Mouse (Mus musculus) midbrain, embryonic 16.5 days (tissue): Measurements from ENCODE around the gene Gm20388. TPM values are rescaled to one million over a fixed set of nuclear protein-coding genes. Genes with fewer than 3 reads are reported as not detected.

Source experiments
- ATAC-seq: fragments of 200-750 bp; cut with Nextera tagmentation; 2 replicates; pipeline ENCODE4 v1.8.0; 2017; ENCODE audit warnings: moderate TSS enrichment
- H3K27ac ChIP-seq: fragments of 300-500 bp; sonication (generic); 2 replicates; pipeline ENCODE4 v1.5.1; 2014; ENCODE audit warnings: mild to moderate bottlenecking, low read length, mixed read lengths
- H3K27me3 ChIP-seq: fragments of 300-500 bp; sonication (generic); 2 replicates; pipeline ENCODE4 v1.6.1; 2014; ENCODE audit warnings: low read depth, low read length, mixed read lengths; ENCODE audit not compliant: control insufficient read depth, insufficient read depth
- H3K36me3 ChIP-seq: fragments of 300-500 bp; sonication (generic); 2 replicates; pipeline ENCODE4 v1.6.1; 2014; ENCODE audit warnings: mild to moderate bottlenecking, low read length, moderate library complexity, mixed read lengths; ENCODE audit not compliant: control insufficient read depth, insufficient read depth
- H3K4me1 ChIP-seq: fragments of 300-500 bp; sonication (generic); 2 replicates; pipeline ENCODE4 v1.6.1; 2014; ENCODE audit warnings: mild to moderate bottlenecking, low read length, mixed read lengths; ENCODE audit not compliant: control insufficient read depth, insufficient read depth
- H3K4me2 ChIP-seq: fragments of 300-500 bp; sonication (generic); 2 replicates; pipeline ENCODE4 v1.6.1; 2014; ENCODE audit warnings: mild to moderate bottlenecking, low read length, mixed read lengths
- H3K4me3 ChIP-seq: fragments of 300-500 bp; sonication (generic); 2 replicates; pipeline ENCODE4 v1.5.1; 2014; ENCODE audit warnings: low read depth, mild to moderate bottlenecking, low read length, moderate library complexity, mixed read lengths
- H3K9ac ChIP-seq: fragments of 300-500 bp; sonication (generic); 2 replicates; pipeline ENCODE4 v1.6.1; 2014; ENCODE audit warnings: low read depth, low read length, mixed read lengths
- H3K9me3 ChIP-seq: fragments of 300-500 bp; sonication (generic); replicated peaks from 2 replicates; pipeline ENCODE4 v1.6.1; 2014; ENCODE audit warnings: mild to moderate bottlenecking, low read length, mixed read lengths; ENCODE audit not compliant: control insufficient read depth, poor library complexity, severe bottlenecking
- WGBS: fragments of 180-500 bp; shearing (Covaris S2); extraction: QIAGEN DNeasy Blood & Tissue Kit; methylation state at CpG from one replicate; pipeline ENCODE4 v1.1.7; 2014; 5-methylcytosine and 5-hydroxymethylcytosine counted together
- polyA plus RNA-seq: library from polyadenylated mRNA; unstranded; fragments of >200 nt; fragmentation: Nextera tagmentation; extraction: Ambion mirVana; gene quantifications from 2 replicates; pipeline ENCODE4 v1.2.1, GENCODE M21; 2015

The Gm20388 gene
- polyA plus RNA-seq, 1 experiment from 2014 or later = 7.5 TPM

- Histone ChIP-seq H3K4me3 (no peak overlapping the region), H3K4me2 (no peak overlapping the region), H3K4me1 (peaks cover 46% of the 10 kb centered on the region), H3K27me3 (no peaks in the 10 kb centered on the region), H3K9me3 (no peaks in the 10 kb centered on the region), H3K27ac (no peak overlapping the region), H3K36me3 (no peaks in the 10 kb centered on the region), H3K9ac (no peak overlapping the region)
- no peak for ATAC-seq
- 56% methylated on average over 4 of the region's 4 CpGs for WGBS
Measured at GRCm38 (mm10) chr8:122737071-122737470, 2826.4 kb downstream of the Gm20388 start.

- Histone ChIP-seq H3K9me3 (no peaks in the 10 kb centered on the region), H3K4me2 (no peak overlapping the region), H3K9ac (no peak overlapping the region), H3K36me3 (no peaks in the 10 kb centered on the region), H3K4me1 (peaks cover 53% of the 10 kb centered on the region), H3K27ac (peak overlapping the region; percentile 58), H3K4me3 (no peak overlapping the region), H3K27me3 (no peaks in the 10 kb centered on the region)
- WGBS = 56% methylated on average over 6 of the region's 6 CpGs
- ATAC-seq = no peak
Measured at GRCm38 (mm10) chr8:122737886-122738285, 2827.2 kb downstream of the Gm20388 start.

GRCm38 (mm10) chr8:122739102-122739725 is 2828.6 kb downstream of the Gm20388 start:
- Histone ChIP-seq H3K27ac (peak overlapping the region; percentile 56), H3K9me3 (no peaks in the 10 kb centered on the region), H3K4me2 (no peak overlapping the region), H3K4me3 (no peak overlapping the region), H3K27me3 (no peaks in the 10 kb centered on the region), H3K4me1 (peaks cover 54% of the 10 kb centered on the region), H3K9ac (peak overlapping the region; percentile 17; the same call in 1 of the 2 replicates), H3K36me3 (no peaks in the 10 kb centered on the region)
- ATAC-seq = no peak
- WGBS = 17% methylated on average over 10 of the region's 11 CpGs

- Histone ChIP-seq H3K9ac (peak overlapping the region; percentile 28; the same call in 1 of the 2 replicates), H3K4me3 (no peak overlapping the region), H3K36me3 (no peaks in the 10 kb centered on the region), H3K4me1 (peaks cover 56% of the 10 kb centered on the region), H3K4me2 (peak overlapping the region; percentile 34; the same call in 1 of the 2 replicates), H3K27ac (peak overlapping the region; percentile 80), H3K27me3 (no peaks in the 10 kb centered on the region), H3K9me3 (no peaks in the 10 kb centered on the region)
- WGBS = 4% methylated on average over 19 of the region's 19 CpGs
- no peak for ATAC-seq
Measured at GRCm38 (mm10) chr8:122742471-122742870, 2831.8 kb downstream of the Gm20388 start.

GRCm38 (mm10) chr8:122745022-122745749 is 2834.5 kb downstream of the Gm20388 start:
- 14% methylated on average over 17 of the region's 17 CpGs for WGBS
- Histone ChIP-seq H3K27ac (peak overlapping the region; percentile 91), H3K9me3 (no peaks in the 10 kb centered on the region), H3K27me3 (no peaks in the 10 kb centered on the region), H3K9ac (peak overlapping the region; percentile 39), H3K4me1 (peaks cover 43% of the 10 kb centered on the region), H3K36me3 (no peaks in the 10 kb centered on the region), H3K4me2 (peak overlapping the region; percentile 42), H3K4me3 (no peak overlapping the region)
- peak; percentile 74 for ATAC-seq

GRCm38 (mm10) chr8:122745750-122746275 is 2835.2 kb downstream of the Gm20388 start:
- H3K9ac ChIP-seq = peak overlapping the region; percentile 39
- peak; percentile 68 for ATAC-seq
- peaks cover 45% of the 10 kb centered on the region for H3K4me1 ChIP-seq
- no peak overlapping the region for H3K4me3 ChIP-seq
- H3K9me3 ChIP-seq = no peaks in the 10 kb centered on the region
- 0% methylated on average over 16 of the region's 16 CpGs for WGBS
- H3K4me2 ChIP-seq = peak overlapping the region; percentile 42
- H3K27me3 ChIP-seq = no peaks in the 10 kb centered on the region
- H3K36me3 ChIP-seq = no peaks in the 10 kb centered on the region
- peak overlapping the region; percentile 91 for H3K27ac ChIP-seq

GRCm38 (mm10) chr8:122746439-122746838 is 2835.8 kb downstream of the Gm20388 start:
- H3K4me2 ChIP-seq = no peak overlapping the region
- no peak for ATAC-seq

GRCm38 (mm10) chr8:122747825-122748224 is 2837.2 kb downstream of the Gm20388 start:
- no peak overlapping the region for H3K27ac ChIP-seq
- peaks cover 37% of the 10 kb centered on the region for H3K4me1 ChIP-seq
- no peak overlapping the region for H3K4me3 ChIP-seq
- no peaks in the 10 kb centered on the region for H3K36me3 ChIP-seq
- no peak overlapping the region for H3K9ac ChIP-seq
- no peaks in the 10 kb centered on the region for H3K27me3 ChIP-seq
- H3K4me2 ChIP-seq = no peak overlapping the region
- no peaks in the 10 kb centered on the region for H3K9me3 ChIP-seq
- 100% methylated on average over 1 of the region's 1 CpGs for WGBS
- ATAC-seq = no peak

More at GRCm38 (mm10) chr8:122746439-122746838, 2835.8 kb downstream of the Gm20388 start:
- H3K9ac ChIP-seq = no peak overlapping the region
- WGBS = 34% methylated on average over 7 of the region's 7 CpGs
- peaks cover 45% of the 10 kb centered on the region for H3K4me1 ChIP-seq
- H3K27me3 ChIP-seq = no peaks in the 10 kb centered on the region
- no peaks in the 10 kb centered on the region for H3K9me3 ChIP-seq
- no peaks in the 10 kb centered on the region for H3K36me3 ChIP-seq
- H3K27ac ChIP-seq = peak overlapping the region; percentile 91
- no peak overlapping the region for H3K4me3 ChIP-seq
